Mouse (Mus musculus) layer of hippocampus, postnatal 14 days (tissue): ENCODE results near the gene Uggt2. TPM values are rescaled to one million over a fixed set of nuclear protein-coding genes. Genes with fewer than 3 reads are reported as not detected.

Experiments
- DNase-seq, 2 experiments: peaks; one replicate each; pipeline ENCODE4 v3.0.0; 2021 to 2022; ENCODE audit warnings: low spot score in 2 of 2, mixed read lengths in 1 of 2
- total RNA-seq, 2 experiments: library from RNA; stranded (reverse); gene quantifications; 2 replicates each; pipeline ENCODE4 v1.2.3; 2021

Gene Uggt2
- total RNA-seq, 2 experiments from 2014 or later: 26.8 to 32.6 TPM

DNA sequence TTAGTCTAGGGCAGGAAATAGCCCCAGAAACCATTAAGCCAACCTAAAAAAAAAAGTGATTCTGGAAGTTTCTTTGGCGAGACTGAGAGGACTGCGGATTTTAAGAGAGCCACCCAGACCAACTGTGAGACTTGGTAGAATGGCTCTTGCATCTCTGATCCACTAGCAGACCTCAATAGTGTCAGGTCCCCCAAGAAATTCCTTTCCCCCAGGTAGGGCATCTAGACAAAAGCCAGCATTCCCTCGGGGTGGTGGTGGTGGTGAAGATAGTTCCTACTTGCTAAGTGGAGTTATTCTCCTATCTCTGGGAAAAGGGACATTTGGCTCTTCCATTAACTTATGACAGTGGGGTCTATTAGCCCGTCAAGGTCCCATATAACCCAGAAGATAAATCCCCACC, 162.3 kb downstream of the Uggt2 start:
- no peak for DNase-seq

GRCm38 (mm10) chr14:118936236-118936635, 163.0 kb downstream of the Uggt2 start:
- DNase-seq: no peak

Other genes with a start within 250 kb of the Uggt2 start
- 100 to 1,000 TPM in 1 of 2 experiments, 10 to 100 TPM in 1; 92.5 to 103 TPM for gene Dzip1, start 174.0 kb downstream of the Uggt2 start, total RNA-seq
- 10 to 100 TPM; 35.1 to 39.3 TPM for gene Dnajc3, start 161.5 kb downstream of the Uggt2 start, total RNA-seq
- 10 to 100 TPM; 69.4 to 83.3 TPM for gene Hs6st3, start 38.9 kb upstream of the Uggt2 start, total RNA-seq